Mouse (Mus musculus): ENCODE measurements around the gene Olfr1457. TPM values are rescaled to one million over a fixed set of nuclear protein-coding genes. Genes with fewer than 3 reads are reported as not detected.

The Olfr1457 gene
- polyA plus RNA-seq (2015; fragmentation: Nextera tagmentation; extraction: Ambion mirVana) = not detected in 2 replicates

GRCm38 (mm10) chr19:13097791-13098190, at the start of gene Olfr1457:
Gene Olfr1457, minus strand, starts transcription at chr19:13097891.
- H3K4me3 ChIP-seq = no peak within 1 kb of the TSS
- ATAC-seq (ENCODE audit: low FRiP score) = no peak
- H3K9ac ChIP-seq = no peak within 1 kb of the TSS
- no peaks in the 10 kb centered on the region for H3K27me3 ChIP-seq
- H3K4me1 ChIP-seq (replicated peaks) = no peaks in the 10 kb centered on the region
- 0 out of 2 replicates have a peak, but pooled peaks cover 7% of the 10 kb centered on the region for H3K9me3 ChIP-seq
- no peaks in the 10 kb centered on the region for H3K36me3 ChIP-seq
- no peak within 1 kb of the TSS for H3K27ac ChIP-seq
- H3K4me2 ChIP-seq = no peak within 1 kb of the TSS
- WGBS = 82% methylated on average over 2 of the region's 2 CpGs

- 89% methylated on average over 3 of the region's 3 CpGs for WGBS
- Histone ChIP-seq H3K4me1 (replicated peaks) (no peaks in the 10 kb centered on the region), H3K36me3 (no peaks in the 10 kb centered on the region), H3K9me3 (peaks cover 24% of the 10 kb centered on the region), H3K9ac (no peak within 1 kb of the TSS), H3K4me3 (no peak within 1 kb of the TSS), H3K4me2 (no peak within 1 kb of the TSS), H3K27ac (no peak within 1 kb of the TSS), H3K27me3 (no peaks in the 10 kb centered on the region)
- ATAC-seq (ENCODE audit: low FRiP score) = no peak
These were observed 9.0 kb upstream of the Olfr1457 start, which contains the start of gene Olfr1458 for GRCm38 (mm10) chr19:13106675-13107074. Gene Olfr1458, minus strand, starts transcription at chr19:13106775.

- H3K4me3 ChIP-seq = no peak overlapping the region
- no peak overlapping the region for H3K27ac ChIP-seq
- WGBS = 95% methylated on average over 1 of the region's 1 CpGs
- no peaks in the 10 kb centered on the region for H3K4me1 ChIP-seq (replicated peaks)
- H3K4me2 ChIP-seq = no peak overlapping the region
- 0 out of 2 replicates have a peak, but pooled peaks cover 11% of the 10 kb centered on the region for H3K9me3 ChIP-seq
- no peaks in the 10 kb centered on the region for H3K27me3 ChIP-seq
- H3K9ac ChIP-seq = no peak overlapping the region
- ATAC-seq (ENCODE audit: low FRiP score) = no peak
- no peaks in the 10 kb centered on the region for H3K36me3 ChIP-seq
These were observed 3.8 kb downstream of the Olfr1457 start for GRCm38 (mm10) chr19:13093908-13094307.

GRCm38 (mm10) chr19:13060310-13060709, 37.4 kb downstream of the Olfr1457 start, which contains the start of gene Olfr1454:
Gene Olfr1454, plus strand, starts transcription at chr19:13060610.
- Histone ChIP-seq H3K27ac (no peak within 1 kb of the TSS), H3K9ac (no peak within 1 kb of the TSS), H3K36me3 (no peaks in the 10 kb centered on the region), H3K4me2 (no peak within 1 kb of the TSS), H3K27me3 (no peaks in the 10 kb centered on the region), H3K9me3 (peaks cover 35% of the 10 kb centered on the region), H3K4me1 (replicated peaks) (no peaks in the 10 kb centered on the region), H3K4me3 (no peak within 1 kb of the TSS)
- no peak for ATAC-seq (ENCODE audit: low FRiP score)
- WGBS = 74% methylated on average over 2 of the region's 2 CpGs

Other genes starting within 250 kb of the Olfr1457 start
- not detected in 2 replicates for gene Olfr1444, start 240.6 kb downstream of the Olfr1457 start, polyA plus RNA-seq (2015; fragmentation: Nextera tagmentation; extraction: Ambion mirVana)
- not detected in 2 replicates for gene Olfr1445, start 214.0 kb downstream of the Olfr1457 start, polyA plus RNA-seq (2015; fragmentation: Nextera tagmentation; extraction: Ambion mirVana)
- not detected in 2 replicates for gene Olfr1446, start 204.4 kb downstream of the Olfr1457 start, polyA plus RNA-seq (2015; fragmentation: Nextera tagmentation; extraction: Ambion mirVana)
- not detected in 2 replicates for gene Olfr1447, start 194.1 kb downstream of the Olfr1457 start, polyA plus RNA-seq (2015; fragmentation: Nextera tagmentation; extraction: Ambion mirVana)
- not detected in 2 replicates for gene Olfr1448, start 173.5 kb downstream of the Olfr1457 start, polyA plus RNA-seq (2015; fragmentation: Nextera tagmentation; extraction: Ambion mirVana)
- not detected in 2 replicates for gene Olfr1449, start 167.1 kb downstream of the Olfr1457 start, polyA plus RNA-seq (2015; fragmentation: Nextera tagmentation; extraction: Ambion mirVana)
- gene Olfr1450, start 147.6 kb downstream of the Olfr1457 start, polyA plus RNA-seq (2015; fragmentation: Nextera tagmentation; extraction: Ambion mirVana) = not detected in 2 replicates
- gene Olfr1451, start 102.9 kb downstream of the Olfr1457 start, polyA plus RNA-seq (2015; fragmentation: Nextera tagmentation; extraction: Ambion mirVana) = not detected in 2 replicates
- not detected in 2 replicates for gene Olfr1453, start 69.6 kb downstream of the Olfr1457 start, polyA plus RNA-seq (2015; fragmentation: Nextera tagmentation; extraction: Ambion mirVana)
- gene Olfr1454, start 37.3 kb downstream of the Olfr1457 start, polyA plus RNA-seq (2015; fragmentation: Nextera tagmentation; extraction: Ambion mirVana) = not detected in 2 replicates
- not detected in 2 replicates for gene Olfr1458, start 8.9 kb upstream of the Olfr1457 start, polyA plus RNA-seq (2015; fragmentation: Nextera tagmentation; extraction: Ambion mirVana)
- not detected in 2 replicates for gene Olfr1459, start 51.7 kb upstream of the Olfr1457 start, polyA plus RNA-seq (2015; fragmentation: Nextera tagmentation; extraction: Ambion mirVana)
- gene Olfr1461, start 65.1 kb upstream of the Olfr1457 start, polyA plus RNA-seq (2015; fragmentation: Nextera tagmentation; extraction: Ambion mirVana) = not detected in 2 replicates
- not detected in 2 replicates for gene Olfr1462, start 87.8 kb upstream of the Olfr1457 start, polyA plus RNA-seq (2015; fragmentation: Nextera tagmentation; extraction: Ambion mirVana)
- not detected in 2 replicates for gene Olfr1463, start 133.4 kb upstream of the Olfr1457 start, polyA plus RNA-seq (2015; fragmentation: Nextera tagmentation; extraction: Ambion mirVana)
- not detected in 2 replicates for gene Olfr1465, start 217.7 kb upstream of the Olfr1457 start, polyA plus RNA-seq (2015; fragmentation: Nextera tagmentation; extraction: Ambion mirVana)
- gene Olfr1466, start 241.0 kb upstream of the Olfr1457 start, polyA plus RNA-seq (2015; fragmentation: Nextera tagmentation; extraction: Ambion mirVana) = not detected in 2 replicates

All from hindbrain, embryonic 13.5 days (tissue).